Mouse (Mus musculus) common myeloid progenitor, adult 5-6 weeks (primary cell): ENCODE measurements around the gene Gpi1. TPM values are rescaled to one million over a fixed set of nuclear protein-coding genes. Genes with fewer than 3 reads are reported as not detected.

Experiments
- total RNA-seq: library from RNA; stranded (forward); fragments of 200-1000, 187-1606 nt; gene quantifications from 2 replicates; pipeline ENCODE4 v1.2.3, GENCODE M21; 2017

The Gpi1 gene
- total RNA-seq, 1 experiment from 2014 or later = 350 TPM

Other genes with a start within 250 kb of the Gpi1 start
- not detected in 2 replicates for gene Scgb2b27, start 216.4 kb downstream of the Gpi1 start, total RNA-seq
- not detected in 2 replicates for gene Scgb1b27, start 208.9 kb downstream of the Gpi1 start, total RNA-seq
- not detected in 2 replicates for gene Scgb1b30, start 134.9 kb downstream of the Gpi1 start, total RNA-seq
- not detected in 2 replicates for gene Wtip, start 97.1 kb downstream of the Gpi1 start, total RNA-seq
- gene Uba2, start 60.7 kb downstream of the Gpi1 start, total RNA-seq = 182 and 188 TPM in 2 replicates
- 40.1 and 55.1 TPM in 2 replicates for gene Pdcd2l, start 33.7 kb downstream of the Gpi1 start, total RNA-seq
- gene Gm6096, start 20.7 kb upstream of the Gpi1 start, total RNA-seq = not detected in 2 replicates
- 14.6 and 23.7 TPM in 2 replicates for gene 4931406P16Rik, start 83.2 kb upstream of the Gpi1 start, total RNA-seq
- 64.2 and 105 TPM in 2 replicates for gene Lsm14a, start 163.0 kb upstream of the Gpi1 start, total RNA-seq